Mouse (Mus musculus) testis, adult 2 months (tissue): Measurements from ENCODE around the gene Fzr1. TPM values are rescaled to one million over a fixed set of nuclear protein-coding genes. Genes with fewer than 3 reads are reported as not detected.

Experiments
- H3K27ac ChIP-seq: fragments of 200-500 bp; 2 replicates; pipeline ENCODE4 v1.5.1; 2012; ENCODE audit warnings: low read depth, low read length; ENCODE audit not compliant: control insufficient read depth, insufficient read depth
- H3K27me3 ChIP-seq: fragments of 200-500 bp; 2 replicates; pipeline ENCODE4 v1.6.1; 2012; ENCODE audit warnings: mild to moderate bottlenecking, low read length, moderate library complexity; ENCODE audit not compliant: control insufficient read depth, insufficient read depth
- H3K36me3 ChIP-seq: fragments of 200-500 bp; 2 replicates; pipeline ENCODE4 v1.6.1; 2012; ENCODE audit warnings: mild to moderate bottlenecking, low read length; ENCODE audit not compliant: control insufficient read depth, insufficient read depth
- H3K4me1 ChIP-seq: fragments of 200-500 bp; 2 replicates; pipeline ENCODE4 v1.6.1; 2012; ENCODE audit warnings: low read length; ENCODE audit not compliant: control insufficient read depth, insufficient read depth
- H3K4me3 ChIP-seq: fragments of 200-500 bp; 2 replicates; pipeline ENCODE4 v1.5.1; 2012; ENCODE audit warnings: low read depth, mild to moderate bottlenecking, low read length, moderate library complexity, mixed read lengths; ENCODE audit not compliant: control insufficient read depth
- CTCF ChIP-seq: fragments of 200-500 bp; IDR thresholded peaks from 2 replicates; pipeline ENCODE4 v1.5.1; 2012; ENCODE audit warnings: low read depth, mild to moderate bottlenecking, inconsistent platforms, low read length, moderate library complexity; ENCODE audit not compliant: control insufficient read depth, insufficient read depth, insufficient replicate concordance
- POLR2A ChIP-seq: fragments of 200-500 bp; IDR thresholded peaks from 2 replicates; pipeline ENCODE4 v1.6.1; 2012; ENCODE audit warnings: low read depth, mild to moderate bottlenecking, inconsistent platforms, low read length, moderate library complexity; ENCODE audit not compliant: control insufficient read depth
- polyA plus RNA-seq: library from polyadenylated mRNA; depleted of rRNA; stranded (reverse); fragments of >200 nt; gene quantifications from 2 replicates; pipeline ENCODE4 v1.2.3, GENCODE M21; 2012

Fzr1 gene
- polyA plus RNA-seq, 1 experiment, result 161 TPM

DNA sequence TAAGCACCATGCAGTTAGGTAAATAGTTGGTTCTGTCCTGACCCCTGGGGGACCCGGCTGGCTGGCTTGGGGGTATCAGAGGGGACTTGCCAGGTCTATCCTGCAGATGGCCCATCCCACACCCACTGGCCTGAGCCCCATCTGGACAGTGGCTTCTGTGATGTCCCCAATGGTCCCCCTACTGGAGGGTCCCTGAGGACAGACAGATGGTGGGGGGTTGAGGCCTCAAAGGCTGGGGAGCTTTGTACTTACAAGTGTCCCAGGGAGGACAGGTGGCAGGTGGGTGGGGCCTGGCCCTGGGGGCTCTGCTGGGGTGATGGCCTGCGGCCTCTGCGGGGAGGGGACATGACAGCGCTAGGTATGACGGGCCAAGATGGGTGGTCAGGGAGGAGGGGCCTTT lies 21.0 kb upstream of the Fzr1 start:
- H3K4me3 ChIP-seq, result no peak overlapping the region
- H3K4me1 ChIP-seq, result peaks cover 25% of the 10 kb centered on the region
- no peaks in the 10 kb centered on the region for H3K36me3 ChIP-seq
- TF ChIP-seq CTCF (no peak), POLR2A (no peak)
- no peaks in the 10 kb centered on the region for H3K27me3 ChIP-seq
- H3K27ac ChIP-seq, result no peak overlapping the region

DNA sequence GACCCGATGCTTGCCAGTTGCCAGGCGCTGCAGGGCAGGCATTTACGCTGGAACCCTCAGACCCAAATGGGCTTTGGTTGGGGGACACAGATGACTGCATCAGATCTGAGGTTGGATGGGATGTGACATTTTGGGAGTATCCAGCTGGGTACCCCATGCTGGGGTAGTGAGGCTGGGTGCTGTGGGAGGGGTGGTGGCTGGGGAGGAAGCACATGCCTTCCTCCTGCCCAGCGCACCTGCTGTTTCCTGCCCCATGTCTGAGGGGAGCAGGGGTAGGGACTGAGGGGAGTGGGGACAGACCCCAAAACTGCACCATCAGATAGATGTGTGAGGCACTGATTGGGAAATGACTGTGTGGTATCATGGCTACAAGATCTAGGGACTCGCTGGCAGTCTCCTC lies 18.4 kb upstream of the Fzr1 start:
- Histone ChIP-seq H3K36me3 (no peaks in the 10 kb centered on the region), H3K4me1 (peaks cover 28% of the 10 kb centered on the region), H3K27me3 (no peaks in the 10 kb centered on the region), H3K27ac (no peak overlapping the region), H3K4me3 (no peak overlapping the region)
- TF ChIP-seq CTCF (no peak; the same call in 1 of the 2 replicates), POLR2A (no peak; the same call in 1 of the 2 replicates)

DNA sequence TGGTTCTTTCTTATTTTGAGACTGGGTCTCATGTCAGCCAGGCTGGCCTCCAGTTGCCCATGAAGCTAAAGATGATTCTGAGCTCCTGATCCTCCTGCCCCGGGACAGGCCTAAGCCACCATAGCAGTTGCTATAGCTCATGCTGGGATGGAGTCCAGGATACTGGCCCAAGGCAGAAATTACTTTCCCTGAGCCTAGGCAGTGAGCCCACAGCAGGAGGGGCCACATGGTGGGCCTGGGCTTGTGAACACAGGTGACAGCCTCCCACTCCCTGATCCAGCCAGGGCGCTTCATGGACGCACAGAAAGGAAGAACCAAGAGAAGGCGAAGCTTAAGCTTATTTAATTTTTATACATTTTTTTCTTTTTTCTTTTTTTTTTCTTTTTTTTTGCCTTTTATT lies 17.5 kb upstream of the Fzr1 start:
- H3K4me1 ChIP-seq, result peaks cover 24% of the 10 kb centered on the region
- H3K4me3 ChIP-seq, result no peak overlapping the region
- no peaks in the 10 kb centered on the region for H3K27me3 ChIP-seq
- H3K36me3 ChIP-seq, result no peaks in the 10 kb centered on the region
- TF ChIP-seq CTCF, result no peak
- TF ChIP-seq POLR2A, result no peak
- H3K27ac ChIP-seq, result no peak overlapping the region

DNA sequence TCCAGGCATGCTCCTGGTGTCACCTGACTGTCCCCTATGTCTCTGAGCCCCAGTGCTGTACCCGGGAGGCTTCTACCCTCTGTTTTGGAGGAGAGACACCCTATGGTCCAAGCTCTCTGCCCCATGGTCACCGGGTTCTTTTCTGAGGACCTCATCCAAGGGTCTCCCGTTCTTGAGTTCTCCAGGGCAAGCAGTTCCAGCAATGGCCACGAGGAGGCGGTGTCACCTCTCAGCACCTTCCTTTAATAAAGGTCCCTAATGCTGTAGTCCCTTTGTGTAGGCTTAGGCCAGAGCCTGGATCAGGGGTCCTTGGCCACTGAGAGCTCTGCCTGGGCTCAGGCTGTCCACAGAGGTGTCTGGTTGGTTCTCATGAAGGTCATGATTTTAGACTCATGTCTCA lies 16.8 kb upstream of the Fzr1 start:
- peak; percentile 79 for TF ChIP-seq CTCF
- no peak for TF ChIP-seq POLR2A
- Histone ChIP-seq H3K4me1 (peaks cover 31% of the 10 kb centered on the region), H3K27me3 (no peaks in the 10 kb centered on the region), H3K36me3 (no peaks in the 10 kb centered on the region), H3K27ac (no peak overlapping the region), H3K4me3 (no peak overlapping the region)

DNA sequence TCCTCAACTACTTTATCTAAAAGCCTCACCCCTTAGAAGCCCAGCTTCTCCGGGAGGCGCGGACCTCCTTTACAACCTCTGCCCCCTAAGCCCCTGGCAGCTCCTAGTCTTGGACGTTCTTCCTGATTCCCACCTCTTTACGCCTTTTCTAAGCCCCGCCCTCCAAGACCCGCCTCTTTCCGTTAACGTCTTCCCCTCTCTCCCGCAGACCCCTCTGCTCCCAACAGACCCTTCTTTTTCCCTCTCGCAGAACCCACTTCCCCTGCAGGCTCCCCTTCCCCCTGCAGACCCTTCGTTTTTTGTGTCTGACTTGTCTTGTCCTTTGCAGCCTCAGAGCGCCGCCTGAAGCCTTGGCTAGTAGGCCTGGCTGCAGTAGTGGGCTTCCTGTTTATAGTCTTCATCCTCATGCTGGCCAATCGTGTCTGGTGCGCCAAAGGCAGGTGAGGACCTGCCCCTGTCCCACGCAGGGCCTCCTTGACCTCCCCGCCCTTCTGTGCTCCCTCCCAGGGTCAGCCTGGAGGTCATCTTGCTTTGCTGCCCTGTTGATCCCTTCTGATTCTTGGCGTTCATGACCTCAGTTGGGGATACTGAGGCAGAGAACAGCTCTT lies 15.2 kb upstream of the Fzr1 start:
- H3K4me1 ChIP-seq, result peaks cover 32% of the 10 kb centered on the region
- H3K36me3 ChIP-seq, result no peaks in the 10 kb centered on the region
- TF ChIP-seq CTCF (no peak), POLR2A (peak; percentile 81)
- H3K27ac ChIP-seq, result peak overlapping the region; percentile 92
- peak overlapping the region; percentile 85 for H3K4me3 ChIP-seq
- no peaks in the 10 kb centered on the region for H3K27me3 ChIP-seq

DNA sequence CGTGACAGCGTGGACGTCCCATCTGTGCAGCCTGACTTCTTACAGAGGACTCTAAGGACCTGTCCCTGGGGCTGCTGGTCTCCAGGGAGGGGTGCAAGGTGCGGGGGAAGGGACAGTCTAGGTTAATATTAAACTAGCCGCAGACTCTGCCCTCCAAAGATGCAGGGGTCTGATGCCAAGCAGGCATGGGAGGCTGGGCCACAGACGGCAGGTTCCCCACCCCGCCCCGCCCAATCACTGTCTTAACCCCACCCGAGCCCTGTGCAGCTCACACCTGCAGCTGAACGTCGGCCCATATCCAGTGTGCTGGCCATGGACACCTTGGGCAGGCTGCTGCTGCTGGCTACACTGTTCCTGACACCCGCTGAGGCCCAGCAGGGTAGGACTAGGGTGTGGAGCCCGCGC lies 14.5 kb upstream of the Fzr1 start, which contains the start of gene Smim24:
Gene Smim24 (plus strand): TSS at position 271 of the 405 bp plus-strand sequence.
- Histone ChIP-seq H3K27ac (peak within 1 kb of the TSS; percentile 92), H3K4me1 (peaks cover 32% of the 10 kb centered on the region), H3K4me3 (peak within 1 kb of the TSS; percentile 85), H3K27me3 (no peaks in the 10 kb centered on the region), H3K36me3 (no peaks in the 10 kb centered on the region)
- TF ChIP-seq POLR2A (no peak), CTCF (no peak)

DNA sequence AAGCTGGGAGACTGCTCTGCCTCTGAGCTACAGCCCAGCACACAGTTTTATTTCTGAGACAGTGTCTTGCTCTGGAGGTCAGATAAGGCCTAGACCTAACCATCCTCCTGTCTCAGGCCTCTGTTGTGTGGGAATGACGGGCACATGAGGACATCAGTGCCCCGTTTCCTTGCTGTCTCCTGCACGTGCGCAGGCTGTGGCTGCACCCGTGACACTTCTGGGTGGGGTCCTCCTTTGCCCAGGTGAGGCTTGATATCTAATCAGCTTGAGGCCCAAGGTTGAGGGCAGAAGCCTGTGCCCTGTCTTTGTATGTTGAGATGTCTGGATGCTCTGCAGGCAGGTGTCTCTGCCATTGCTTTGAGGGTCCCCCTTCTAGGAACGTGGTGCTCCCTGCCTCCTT lies 14.0 kb upstream of the Fzr1 start:
- Histone ChIP-seq H3K4me3 (peak overlapping the region; percentile 85), H3K36me3 (no peaks in the 10 kb centered on the region), H3K27me3 (no peaks in the 10 kb centered on the region), H3K27ac (peak overlapping the region; percentile 27), H3K4me1 (peaks cover 32% of the 10 kb centered on the region)
- no peak for TF ChIP-seq POLR2A
- TF ChIP-seq CTCF, result no peak
